Comparison of ENCODE assay signal across 13 mouse cellular contexts in genomic region chr16:12454791-12455190, GRCm38 (mm10).
A peak's percentile ranks its signal among the peaks of the same experiment; 100 is the strongest.
DNase-seq lines count a peak whose midpoint lies in the region; ATAC-seq and TF ChIP-seq lines count a peak whose summit lies in the region.
"Had no signal": no experiment of that assay in that cellular context is flagged by ENCODE, and none has a peak within 500 bp of the region (broad histone marks: within the 10 kb centered on the region; RNA-seq: fewer than 3 reads in every experiment).

No protein-coding gene starts in this region.

- H3K9ac ChIP-seq in forebrain, postnatal 0 days = no peak overlapping the region
- H3K9ac ChIP-seq in forebrain, embryonic 13.5 days = no peak overlapping the region
- H3K9ac ChIP-seq in midbrain, embryonic 13.5 days (replicated peaks) = no peak overlapping the region
- H3K9ac ChIP-seq: liver, embryonic 15.5 days had no signal

- peak; percentile 42; the same call in 1 of the 2 replicates for ATAC-seq in forebrain, postnatal 0 days
- ATAC-seq in forebrain, embryonic 13.5 days = no peak
- ATAC-seq in midbrain, embryonic 13.5 days = no peak

- H3K27me3 ChIP-seq in forebrain, postnatal 0 days (ENCODE audit: insufficient read depth, low read length) = no peaks in the 10 kb centered on the region
- no peaks in the 10 kb centered on the region for H3K27me3 ChIP-seq in forebrain, embryonic 13.5 days
- no peaks in the 10 kb centered on the region for H3K27me3 ChIP-seq in midbrain, embryonic 13.5 days
- H3K27me3 ChIP-seq: liver, embryonic 15.5 days had no signal

- 57% methylated on average over 4 of the region's 4 CpGs for WGBS in forebrain, postnatal 0 days
- WGBS in forebrain, embryonic 13.5 days = 78% methylated on average over 4 of the region's 4 CpGs
- 78% methylated on average over 4 of the region's 4 CpGs for WGBS in midbrain, embryonic 13.5 days

- no peak overlapping the region for H3K4me3 ChIP-seq in forebrain, postnatal 0 days (ENCODE audit: low read depth, low read length)
- no peak overlapping the region for H3K4me3 ChIP-seq in forebrain, embryonic 13.5 days
- H3K4me3 ChIP-seq in midbrain, embryonic 13.5 days (replicated peaks) = no peak overlapping the region
- H3K4me3 ChIP-seq: liver, embryonic 15.5 days had no signal

- no peaks in the 10 kb centered on the region for H3K4me1 ChIP-seq in forebrain, postnatal 0 days (ENCODE audit: insufficient read depth)
- H3K4me1 ChIP-seq in forebrain, embryonic 13.5 days = no peaks in the 10 kb centered on the region
- no peaks in the 10 kb centered on the region for H3K4me1 ChIP-seq in midbrain, embryonic 13.5 days (replicated peaks)
- H3K4me1 ChIP-seq: liver, embryonic 15.5 days had no signal

- intact Hi-C loops in left cerebral cortex, postnatal 36 days (cut with DNase I) = no loop called here

- H3K27ac ChIP-seq in forebrain, postnatal 0 days (ENCODE audit: low read depth, low read length) = no peak overlapping the region
- H3K27ac ChIP-seq in forebrain, embryonic 13.5 days = no peak overlapping the region
- no peak overlapping the region for H3K27ac ChIP-seq in midbrain, embryonic 13.5 days
- H3K27ac ChIP-seq: liver, embryonic 15.5 days had no signal

- no peak overlapping the region for H3K4me2 ChIP-seq in forebrain, postnatal 0 days (ENCODE audit: low read depth)
- H3K4me2 ChIP-seq in forebrain, embryonic 13.5 days = no peak overlapping the region
- H3K4me2 ChIP-seq in midbrain, embryonic 13.5 days (replicated peaks) = no peak overlapping the region
- H3K4me2 ChIP-seq: heart, embryonic 11.5 days; liver, embryonic 15.5 days; midbrain, embryonic 11.5 days had no signal

- DNase-seq in forebrain, postnatal 0 days = peak; percentile 26
- DNase-seq in frontal cortex, postnatal 14 days (ENCODE audit: low spot score in 2 of 2) = peak; percentile 19 to 31
- DNase-seq in layer of hippocampus, adult 8-10 months (ENCODE audit: low spot score in 2 of 2) = peak; percentile 57 to 62
- peak; percentile 11 to 28 for DNase-seq in left cerebral cortex, postnatal 36 days (ENCODE audit: low spot score in 2 of 2)
- no peak for DNase-seq in gastrocnemius, postnatal 10 days
- DNase-seq: adrenal gland, postnatal 10 days; gastrocnemius, postnatal 14 days had no signal

- no peaks in the 10 kb centered on the region for H3K36me3 ChIP-seq in forebrain, postnatal 0 days (ENCODE audit: insufficient read depth)
- H3K36me3 ChIP-seq in forebrain, embryonic 13.5 days (ENCODE audit: poor library complexity, severe bottlenecking) = no peaks in the 10 kb centered on the region
- H3K36me3 ChIP-seq in midbrain, embryonic 13.5 days = no peaks in the 10 kb centered on the region
- H3K36me3 ChIP-seq: G1E; liver, embryonic 15.5 days had no signal

- no peak for TF ChIP-seq CTCF in forebrain, postnatal 0 days (IDR thresholded peaks at IDR 0.05; ENCODE audit: low read depth)

- H3K9me3 ChIP-seq in forebrain, postnatal 0 days (ENCODE audit: low read length) = no peaks in the 10 kb centered on the region
- no peaks in the 10 kb centered on the region for H3K9me3 ChIP-seq in forebrain, embryonic 13.5 days (replicated peaks)
- H3K9me3 ChIP-seq in midbrain, embryonic 13.5 days = no peaks in the 10 kb centered on the region
- H3K9me3 ChIP-seq: G1E; liver, embryonic 15.5 days had no signal
